Mouse (Mus musculus) spleen, adult 2 months (tissue): ENCODE measurements around the gene Slc18b1. TPM values are rescaled to one million over a fixed set of nuclear protein-coding genes. Genes with fewer than 3 reads are reported as not detected.
"Not testable (repeated sequence)": the region's sequence is repeated elsewhere in the genome, so short reads cannot be mapped to it uniquely, and the experiment has no call there.

Experiments
- DNase-seq, 2 experiments: peaks; one replicate each; pipeline versions ENCODE4 v3.0.0 to v3.0.0-alpha.2; 2012 to 2021; ENCODE audit warnings: low spot score in 2 of 2, low read depth in 1 of 2
- H3K27ac ChIP-seq: fragments of 200-500 bp; 2 replicates; pipeline ENCODE4 v1.5.1; 2012; ENCODE audit warnings: low read length, inconsistent platforms; ENCODE audit not compliant: insufficient read depth
- H3K27me3 ChIP-seq: fragments of 200-500 bp; 2 replicates; pipeline ENCODE4 v1.6.1; 2012; ENCODE audit warnings: mild to moderate bottlenecking, moderate library complexity, low read length, inconsistent platforms; ENCODE audit not compliant: control insufficient read depth, insufficient read depth
- H3K36me3 ChIP-seq: fragments of 200-500 bp; 2 replicates; pipeline ENCODE4 v1.6.1; 2012; ENCODE audit warnings: mild to moderate bottlenecking, low read length, inconsistent platforms; ENCODE audit not compliant: control insufficient read depth, insufficient read depth
- H3K4me1 ChIP-seq: fragments of 200-500 bp; 2 replicates; pipeline ENCODE4 v1.6.1; 2011; ENCODE audit warnings: inconsistent platforms; ENCODE audit not compliant: control insufficient read depth, insufficient read depth, insufficient read length
- H3K4me3 ChIP-seq: fragments of 200-500 bp; 2 replicates; pipeline ENCODE4 v1.5.1; 2011; ENCODE audit warnings: mild to moderate bottlenecking, inconsistent platforms; ENCODE audit not compliant: insufficient read depth, insufficient read length; ENCODE audit errors: extremely low read depth
- CTCF ChIP-seq: fragments of 200-500 bp; IDR thresholded peaks from 2 replicates; pipeline ENCODE4 v1.5.1; 2011; ENCODE audit warnings: mild to moderate bottlenecking, inconsistent platforms; ENCODE audit not compliant: insufficient read depth, insufficient read length, insufficient replicate concordance; ENCODE audit errors: extremely low read depth
- POLR2A ChIP-seq: fragments of 200-500 bp; IDR thresholded peaks from 2 replicates; pipeline ENCODE4 v1.6.1; 2011; ENCODE audit warnings: low read depth, low read length, inconsistent platforms
- WGBS: fragments of 180-500 bp; shearing (Covaris S2); methylation state at CpG from one replicate; pipeline ENCODE4 v1.1.7; 2018; 5-methylcytosine and 5-hydroxymethylcytosine counted together
- polyA plus RNA-seq: library from polyadenylated mRNA; depleted of rRNA; stranded (reverse); fragments of >200 nt; gene quantifications from 2 replicates; pipeline ENCODE4 v1.2.3, GENCODE M21; 2012

Gene Slc18b1
- polyA plus RNA-seq, 1 experiment: 1.1 TPM

DNA sequence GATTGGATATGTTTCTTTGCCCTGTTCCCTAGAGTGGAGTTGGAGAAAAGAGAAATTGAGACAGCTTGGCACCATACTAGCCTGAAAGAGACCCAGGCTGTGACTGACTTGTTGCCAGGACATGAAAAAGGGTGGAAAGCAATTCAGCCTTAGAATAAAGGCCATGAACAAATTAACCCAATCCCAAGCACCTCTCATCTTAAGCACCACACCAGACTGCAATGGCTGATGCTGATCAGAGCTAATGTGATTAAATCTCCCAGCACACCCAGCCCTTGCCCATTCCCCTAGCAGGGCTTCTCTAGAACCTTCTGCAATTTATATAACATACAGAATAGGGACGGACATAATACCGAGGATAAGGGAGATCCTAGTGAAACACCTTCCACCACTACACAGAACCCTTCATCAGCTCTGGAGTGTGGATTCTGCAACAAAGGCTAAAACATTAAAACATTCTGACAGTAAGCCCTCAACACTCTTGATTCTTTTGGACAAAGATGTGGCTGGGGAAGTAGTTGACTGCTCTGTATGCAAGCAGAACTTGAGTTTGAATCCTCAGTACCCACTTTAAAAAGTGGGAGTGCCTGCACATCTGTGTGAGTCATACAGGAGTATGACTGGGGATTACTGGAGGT, 13.8 kb upstream of the Slc18b1 start:
- Histone ChIP-seq H3K36me3 (peaks cover 12% of the 10 kb centered on the region), H3K4me3 (no peak overlapping the region), H3K27me3 (no peaks in the 10 kb centered on the region), H3K27ac (no peak overlapping the region), H3K4me1 (no peaks in the 10 kb centered on the region)
- WGBS: 77% methylated on average over 2 of the region's 2 CpGs
- TF ChIP-seq POLR2A: no peak
- DNase-seq: no peak

DNA sequence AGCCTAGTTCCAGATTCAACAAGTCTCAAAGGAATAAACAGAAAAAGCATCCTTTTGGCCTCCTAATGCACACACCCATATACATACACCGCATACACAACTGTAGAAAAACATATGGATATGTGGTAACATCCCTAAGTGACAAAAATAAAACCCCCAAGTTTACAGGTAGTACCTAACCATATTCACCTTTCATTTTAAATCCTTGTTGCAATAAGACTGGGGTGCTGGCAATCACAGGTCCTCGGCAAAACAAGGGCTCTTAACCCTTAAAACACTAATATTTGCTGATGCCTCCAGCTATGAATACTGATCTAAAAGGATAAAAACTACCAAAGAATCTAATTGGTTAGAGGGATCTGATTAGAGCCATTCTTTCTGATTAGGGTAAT, 13.3 kb upstream of the Slc18b1 start:
- H3K27me3 ChIP-seq: no peaks in the 10 kb centered on the region
- H3K36me3 ChIP-seq: peaks cover 12% of the 10 kb centered on the region
- no peaks in the 10 kb centered on the region; the same call in 1 of the 2 replicates for H3K4me1 ChIP-seq
- H3K4me3 ChIP-seq: no peak overlapping the region
- no peak for DNase-seq
- 62% methylated on average over 2 of the region's 2 CpGs for WGBS
- no peak overlapping the region for H3K27ac ChIP-seq
- TF ChIP-seq POLR2A (no peak), CTCF (no peak)

GRCm38 (mm10) chr10:23784121-23784520, 12.7 kb upstream of the Slc18b1 start:
- TF ChIP-seq CTCF (no peak), POLR2A (no peak)
- Histone ChIP-seq H3K27me3 (no peaks in the 10 kb centered on the region), H3K4me3 (no peak overlapping the region), H3K27ac (no peak overlapping the region), H3K36me3 (peaks cover 12% of the 10 kb centered on the region), H3K4me1 (no peaks in the 10 kb centered on the region; the same call in 1 of the 2 replicates)
- no peak for DNase-seq
- WGBS: 89% methylated on average over 2 of the region's 2 CpGs

GRCm38 (mm10) chr10:23785599-23785998, 11.2 kb upstream of the Slc18b1 start:
- H3K27me3 ChIP-seq, H3K27ac ChIP-seq, H3K4me1 ChIP-seq, H3K4me3 ChIP-seq, DNase-seq: not testable (repeated sequence)
- H3K36me3 ChIP-seq: peaks cover 12% of the 10 kb centered on the region
- WGBS: 54% methylated on average over 7 of the region's 7 CpGs

GRCm38 (mm10) chr10:23786040-23786439, 10.7 kb upstream of the Slc18b1 start:
- DNase-seq: no peak
- Histone ChIP-seq H3K27me3 (no peaks in the 10 kb centered on the region), H3K27ac (no peak overlapping the region), H3K4me1 (no peaks in the 10 kb centered on the region; the same call in 1 of the 2 replicates), H3K36me3 (peaks cover 12% of the 10 kb centered on the region), H3K4me3 (peak overlapping the region; percentile 77; the same call in 1 of the 2 replicates)
- TF ChIP-seq POLR2A (no peak), CTCF (no peak)
- WGBS: under 1% methylated on average over 4 of the region's 4 CpGs

- peaks cover 12% of the 10 kb centered on the region for H3K36me3 ChIP-seq
- peak overlapping the region; percentile 74 for H3K27ac ChIP-seq
- under 1% methylated on average over 23 of the region's 23 CpGs for WGBS
- H3K27me3 ChIP-seq, H3K4me1 ChIP-seq, DNase-seq: not testable (repeated sequence)
- H3K4me3 ChIP-seq: peak overlapping the region; percentile 77
These were observed 10.2 kb upstream of the Slc18b1 start for GRCm38 (mm10) chr10:23786631-23787038.

DNA sequence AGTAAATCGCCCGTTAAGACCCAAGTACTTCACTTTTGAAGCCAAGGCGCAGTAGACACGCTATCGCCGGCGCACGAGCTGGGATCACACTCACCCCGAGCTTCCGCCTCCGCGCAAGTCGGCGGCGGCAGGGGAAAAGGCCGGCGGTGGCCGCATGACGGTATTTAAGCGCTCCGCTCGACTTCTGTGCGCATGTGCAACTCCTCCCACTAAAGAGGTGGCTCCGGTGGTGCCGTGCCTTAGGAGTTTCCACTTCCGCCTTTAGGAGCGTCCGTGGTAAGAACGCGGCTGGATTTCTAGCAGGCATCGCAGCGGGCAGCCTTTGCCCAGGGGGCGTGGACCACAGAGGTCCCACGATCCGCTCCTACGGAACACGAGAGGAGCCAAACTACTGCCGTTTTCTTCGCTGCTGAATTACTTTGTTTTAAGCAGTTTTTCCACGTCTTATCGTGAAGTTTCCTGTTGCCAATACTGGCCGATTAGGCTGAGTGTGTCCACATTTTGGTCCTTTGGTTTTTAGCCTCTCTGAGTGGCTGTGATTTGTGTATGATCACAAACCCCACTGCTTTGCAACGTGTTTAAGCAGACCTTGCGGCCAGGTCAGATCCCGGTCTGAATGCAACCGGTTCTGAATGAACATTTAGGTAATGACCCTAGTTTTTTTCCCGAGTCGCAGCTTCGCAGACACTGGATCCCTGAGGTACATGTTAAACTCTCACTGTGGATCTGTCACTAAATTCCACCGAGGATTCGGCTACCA, 9.5 kb upstream of the Slc18b1 start, which contains the start of gene Rps12:
TSS of gene Rps12 (minus strand) at position 214 of the 760 bp plus-strand sequence.
- peak within 1 kb of the TSS; percentile 77 for H3K27ac ChIP-seq
- H3K4me3 ChIP-seq: peak within 1 kb of the TSS; percentile 77
- WGBS: under 1% methylated on average over 51 of the region's 51 CpGs
- TF ChIP-seq CTCF (no peak), POLR2A (peak; percentile 93)
- no peaks in the 10 kb centered on the region; the same call in 1 of the 2 replicates for H3K4me1 ChIP-seq
- peaks cover 12% of the 10 kb centered on the region for H3K36me3 ChIP-seq
- H3K27me3 ChIP-seq: no peaks in the 10 kb centered on the region
- peak; percentile 96 to 98 for DNase-seq
